In genomic region chr17:83709517-83709916, GRCm38 (mm10) we compare ENCODE assay signal across 5 mouse cellular contexts. TPM values are rescaled to one million over a fixed set of nuclear protein-coding genes. Genes with fewer than 3 reads are reported as not detected.
DNase-seq lines count a peak whose midpoint lies in the region; ATAC-seq and TF ChIP-seq lines count a peak whose summit lies in the region.
"Not testable (repeated sequence)": the region's sequence is repeated elsewhere in the genome, so short reads cannot be mapped to it uniquely, and the experiment has no call there.

No protein-coding gene starts in this region.

- not testable (repeated sequence) for H3K27me3 ChIP-seq in lung, postnatal 0 days (replicated peaks; ENCODE audit: insufficient read depth, low read length); spleen, adult 2 months (ENCODE audit: control insufficient read depth, insufficient read depth, low read length)

- not testable (repeated sequence) for H3K4me2 ChIP-seq in lung, postnatal 0 days (replicated peaks; ENCODE audit: low read depth, low read length)

- TF ChIP-seq CTCF in bone marrow macrophage, adult 2 months (IDR thresholded peaks at IDR 0.05; ENCODE audit: low read depth, low read length); lung, postnatal 0 days (IDR thresholded peaks at IDR 0.05); spleen, adult 2 months (IDR thresholded peaks at IDR 0.05; ENCODE audit: extremely low read depth, insufficient read depth, insufficient read length, insufficient replicate concordance): not testable (repeated sequence)

- DNase-seq in ES-E14 (ENCODE audit: low read depth, low spot score); spleen, adult 2 months (ENCODE audit: low read depth in 1 of 2, low spot score in 2 of 2): not testable (repeated sequence)
- peak; percentile 39 for DNase-seq in lung, postnatal 0 days (ENCODE audit: low spot score)

- WGBS in lung, postnatal 0 days, result 73% methylated on average over 3 of the region's 3 CpGs
- 16% methylated on average over 3 of the region's 3 CpGs for WGBS in spleen, adult 2 months

- peaks cover 13% of the 10 kb centered on the region; the same call in 1 of the 2 replicates for H3K36me3 ChIP-seq in ES-E14 (ENCODE audit: control insufficient read depth, insufficient read depth, low read length, poor library complexity, severe bottlenecking)
- H3K36me3 ChIP-seq in lung, postnatal 0 days (ENCODE audit: insufficient read depth, low read length); spleen, adult 2 months (ENCODE audit: control insufficient read depth, insufficient read depth, low read length): not testable (repeated sequence)

- H3K4me1 ChIP-seq in ES-E14 (ENCODE audit: control insufficient read depth in 2 of 2, insufficient read depth in 2 of 2, low read length in 2 of 2, poor library complexity in 1 of 2), result peaks cover 6 to 13% of the 10 kb centered on the region in 2 experiments; a peak in 3 of 4 replicates
- peaks cover 27% of the 10 kb centered on the region for H3K4me1 ChIP-seq in bone marrow macrophage, adult 2 months (ENCODE audit: control insufficient read depth, insufficient read depth, low read length)
- H3K4me1 ChIP-seq in lung, postnatal 0 days (ENCODE audit: insufficient read depth, low read depth, low read length), result not testable (repeated sequence)
- peaks cover 12% of the 10 kb centered on the region; the same call in 1 of the 2 replicates for H3K4me1 ChIP-seq in spleen, adult 2 months (ENCODE audit: control insufficient read depth, insufficient read depth, insufficient read length)

- in situ Hi-C loops in ES-E14 (cut with MboI; ENCODE audit: low sequenced_read_pairs in 2 of 2, unreplicated experiment in 2 of 2), result not testable (repeated sequence)

- not testable (repeated sequence) for ATAC-seq in lung, postnatal 0 days
- ATAC-seq in megakaryocyte, adult 5-6 weeks (ENCODE audit: poor library complexity, severe bottlenecking), result peak; percentile 36; the same call in 1 of the 2 replicates

- H3K9me3 ChIP-seq in ES-E14 (ENCODE audit: control insufficient read depth, insufficient read depth, low read depth, low read length); lung, postnatal 0 days (ENCODE audit: low read length): not testable (repeated sequence)

- H3K9ac ChIP-seq in ES-E14 (ENCODE audit: insufficient read depth, low read depth, low read length, poor library complexity, severe bottlenecking), result 0 out of 2 replicates have a peak overlapping the region, but pooled peaks have one; percentile 38
- H3K9ac ChIP-seq in lung, postnatal 0 days (replicated peaks; ENCODE audit: low read depth), result not testable (repeated sequence)

- not testable (repeated sequence) for TF ChIP-seq POLR2A in bone marrow macrophage, adult 2 months (IDR thresholded peaks at IDR 0.05; ENCODE audit: borderline replicate concordance, low read depth, low read length); spleen, adult 2 months (IDR thresholded peaks at IDR 0.05; ENCODE audit: low read depth, low read length)

- not testable (repeated sequence) for H3K4me3 ChIP-seq in ES-E14 (ENCODE audit: insufficient read depth in 1 of 2, low read depth in 1 of 2, low read length in 2 of 2, poor library complexity in 1 of 2, severe bottlenecking in 1 of 2); bone marrow macrophage, adult 2 months (ENCODE audit: insufficient read depth, low read length); lung, postnatal 0 days (ENCODE audit: low read depth, low read length); spleen, adult 2 months (ENCODE audit: extremely low read depth, insufficient read depth, insufficient read length)

- TF ChIP-seq EP300 in lung, postnatal 0 days (IDR thresholded peaks at IDR 0.05), result not testable (repeated sequence)

- H3K27ac ChIP-seq in ES-E14 (ENCODE audit: insufficient read depth, low read depth, low read length, poor library complexity, severe bottlenecking), result peak overlapping the region; percentile 9; the same call in 1 of the 2 replicates
- peak overlapping the region; percentile 70 for H3K27ac ChIP-seq in bone marrow macrophage, adult 2 months (ENCODE audit: insufficient read depth, low read depth, low read length)
- not testable (repeated sequence) for H3K27ac ChIP-seq in lung, postnatal 0 days (ENCODE audit: low read length)
- peak overlapping the region; percentile 37 for H3K27ac ChIP-seq in spleen, adult 2 months (ENCODE audit: insufficient read depth, low read length)

RNA-seq across cellular contexts. Expression of gene Mta3, which starts 3.6 kb away (rescaled TPM):
- total RNA-seq in ES-E14 (2012; rRNA removed), result 52.8 and 57.1 TPM in 2 replicates
- polyA plus RNA-seq in bone marrow macrophage, adult 2 months (2012; ENCODE audit: insufficient read depth, insufficient read length, missing spikeins), result 50.8 and 57.5 TPM in 2 replicates
- 32.0 and 40.0 TPM in 2 replicates for polyA plus RNA-seq in lung, postnatal 0 days (2015; fragmentation: Nextera tagmentation; extraction: Ambion mirVana)
- 79.2 and 84.9 TPM in 2 replicates for total RNA-seq in megakaryocyte, adult 5-6 weeks (2015)
- total RNA-seq in megakaryocyte, adult 5-6 weeks (2017), result 65.7 and 74.1 TPM in 2 replicates
- polyA plus RNA-seq in spleen, adult 2 months (2012; rRNA removed), result 30.5 and 45.5 TPM in 2 replicates
